Comparison of ENCODE assay signal across 9 mouse cellular contexts in the genomic region with DNA sequence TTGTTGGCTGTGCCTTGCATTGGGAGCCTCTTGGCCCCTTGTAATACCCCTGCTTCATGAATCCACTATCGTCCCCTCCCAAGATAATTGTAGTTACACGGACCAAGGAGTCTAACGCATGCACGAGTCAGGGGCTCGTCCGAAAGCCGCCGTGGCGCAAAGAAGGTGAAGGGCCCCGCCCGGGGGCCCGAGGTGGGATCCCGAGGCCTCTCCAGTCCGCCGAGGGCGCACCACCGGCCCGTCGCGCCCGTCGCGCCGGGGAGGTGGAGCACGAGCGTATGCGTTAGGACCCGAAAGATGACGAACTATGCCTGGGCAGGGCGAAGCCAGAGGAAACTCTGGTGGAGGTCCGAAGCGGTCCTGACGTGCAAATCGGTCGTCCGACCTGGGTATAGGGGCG.
DNase-seq lines count a peak whose midpoint lies in the region; ATAC-seq and TF ChIP-seq lines count a peak whose summit lies in the region.
"Had no signal": no experiment of that assay in that cellular context is flagged by ENCODE, and none has a peak within 500 bp of the region (broad histone marks: within the 10 kb centered on the region; RNA-seq: fewer than 3 reads in every experiment).

No protein-coding gene starts in this region.

- no peak overlapping the region for H3K4me3 ChIP-seq in kidney, postnatal 0 days (replicated peaks; ENCODE audit: low read depth, low read length)
- H3K4me3 ChIP-seq in intestine, embryonic 15.5 days (replicated peaks), result no peak overlapping the region
- H3K4me3 ChIP-seq in neural tube, embryonic 12.5 days, result no peak overlapping the region

- H3K9me3 ChIP-seq in kidney, postnatal 0 days (replicated peaks; ENCODE audit: low read length), result no peaks in the 10 kb centered on the region; the same call in 1 of the 2 replicates
- no peaks in the 10 kb centered on the region for H3K9me3 ChIP-seq in intestine, embryonic 15.5 days
- H3K9me3 ChIP-seq in neural tube, embryonic 12.5 days, result peaks cover 22% of the 10 kb centered on the region

- H3K36me3 ChIP-seq in kidney, postnatal 0 days (ENCODE audit: insufficient read depth, low read length), result no peaks in the 10 kb centered on the region
- no peaks in the 10 kb centered on the region for H3K36me3 ChIP-seq in intestine, embryonic 15.5 days
- no peaks in the 10 kb centered on the region for H3K36me3 ChIP-seq in neural tube, embryonic 12.5 days

- no peak overlapping the region for H3K4me2 ChIP-seq in kidney, postnatal 0 days (ENCODE audit: low read length)
- H3K4me2 ChIP-seq in intestine, embryonic 15.5 days (replicated peaks), result no peak overlapping the region
- H3K4me2 ChIP-seq in neural tube, embryonic 12.5 days (replicated peaks), result no peak overlapping the region

- no peak for TF ChIP-seq CTCF in kidney, postnatal 0 days (IDR thresholded peaks at IDR 0.05; ENCODE audit: low read depth)

- H3K4me1 ChIP-seq in kidney, postnatal 0 days (replicated peaks; ENCODE audit: insufficient read depth, low read length), result peaks cover 10% of the 10 kb centered on the region; the same call in 1 of the 2 replicates
- H3K4me1 ChIP-seq in intestine, embryonic 15.5 days (replicated peaks), result no peaks in the 10 kb centered on the region
- peaks cover 13% of the 10 kb centered on the region for H3K4me1 ChIP-seq in neural tube, embryonic 12.5 days

- H3K9ac ChIP-seq in kidney, postnatal 0 days (ENCODE audit: low read depth, low read length), result no peak overlapping the region
- H3K9ac ChIP-seq in intestine, embryonic 15.5 days, result no peak overlapping the region
- H3K9ac ChIP-seq in neural tube, embryonic 12.5 days, result no peak overlapping the region

- H3K27ac ChIP-seq in kidney, postnatal 0 days, result no peak overlapping the region
- H3K27ac ChIP-seq in intestine, embryonic 15.5 days, result no peak overlapping the region
- no peak overlapping the region for H3K27ac ChIP-seq in neural tube, embryonic 12.5 days

- no peaks in the 10 kb centered on the region for H3K27me3 ChIP-seq in kidney, postnatal 0 days (ENCODE audit: insufficient read depth, low read length)
- no peaks in the 10 kb centered on the region for H3K27me3 ChIP-seq in intestine, embryonic 15.5 days (replicated peaks)
- H3K27me3 ChIP-seq in neural tube, embryonic 12.5 days (replicated peaks), result no peaks in the 10 kb centered on the region

- DNase-seq in kidney, postnatal 0 days (ENCODE audit: low spot score), result no peak
- DNase-seq in kidney, postnatal 36 days, result no peak
- DNase-seq in retina, postnatal 1 day, result no peak
- no peak for DNase-seq in adrenal gland, postnatal 36 days
- no peak for DNase-seq in embryo, embryonic 10 days (ENCODE audit: low spot score)
- DNase-seq: gastrocnemius, postnatal 10 days had no signal

- 90% methylated on average over 37 of the region's 37 CpGs for WGBS in kidney, postnatal 0 days
- 93% methylated on average over 37 of the region's 37 CpGs for WGBS in intestine, embryonic 15.5 days
- 91% methylated on average over 37 of the region's 37 CpGs for WGBS in neural tube, embryonic 12.5 days

- ATAC-seq in kidney, postnatal 0 days (replicated peaks; ENCODE audit: low FRiP score, low read depth), result peak; percentile 98
- peak; percentile 97 for ATAC-seq in erythroblast, adult 5-6 weeks (replicated peaks; ENCODE audit: low FRiP score, poor library complexity, severe bottlenecking)
- peak; percentile 98 for ATAC-seq in intestine, embryonic 15.5 days
- ATAC-seq in neural tube, embryonic 12.5 days (ENCODE audit: low FRiP score, low read depth), result peak; percentile 63; the same call in 1 of the 2 replicates
